Mouse (Mus musculus): ENCODE results near the gene Gkap1. TPM values are rescaled to one million over a fixed set of nuclear protein-coding genes. Genes with fewer than 3 reads are reported as not detected.

The Gkap1 gene
- total and polyA plus RNA-seq, 3 experiments = 12.1 to 53.5 (median 48.1) TPM

DNA sequence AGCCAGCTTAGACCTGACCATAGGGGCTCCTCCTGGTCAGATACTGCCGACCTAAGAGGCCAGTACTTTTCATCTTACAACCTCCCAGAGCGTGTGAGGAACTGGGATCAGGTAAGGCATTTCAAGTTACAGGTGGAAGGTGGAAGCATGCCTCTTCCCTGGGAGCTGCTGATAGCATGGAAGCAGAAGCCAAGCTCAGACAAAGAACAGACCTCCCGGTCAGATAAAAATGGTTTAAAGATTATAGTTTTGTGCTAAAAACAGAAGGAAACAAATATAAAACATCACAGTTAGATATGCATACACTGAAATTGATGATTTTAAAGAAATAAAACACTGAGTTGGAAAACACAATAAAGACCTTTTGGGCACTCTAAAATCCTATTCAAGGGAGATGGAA lies 8.6 kb downstream of the Gkap1 start:
- DNase-seq = no peak

DNA sequence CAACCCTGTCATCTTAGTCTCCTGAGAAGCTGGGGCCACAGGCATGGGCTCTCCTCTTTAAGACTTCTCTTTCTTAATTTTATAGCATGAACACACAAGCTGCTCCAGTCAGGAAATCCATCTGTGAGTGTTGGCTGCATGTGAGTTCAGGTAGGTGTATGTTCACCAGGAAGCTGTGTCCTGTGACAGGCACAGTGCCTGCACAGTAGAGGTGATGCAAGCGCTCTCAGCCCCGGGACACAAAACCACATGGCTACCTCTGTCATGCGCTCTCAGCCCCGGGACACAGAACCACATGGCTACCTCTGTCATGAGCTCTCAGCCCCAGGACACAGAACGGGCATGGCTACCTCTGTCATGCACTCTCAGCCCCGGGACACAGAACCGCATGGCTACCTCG lies 12.0 kb downstream of the Gkap1 start:
- DNase-seq = no peak

DNA sequence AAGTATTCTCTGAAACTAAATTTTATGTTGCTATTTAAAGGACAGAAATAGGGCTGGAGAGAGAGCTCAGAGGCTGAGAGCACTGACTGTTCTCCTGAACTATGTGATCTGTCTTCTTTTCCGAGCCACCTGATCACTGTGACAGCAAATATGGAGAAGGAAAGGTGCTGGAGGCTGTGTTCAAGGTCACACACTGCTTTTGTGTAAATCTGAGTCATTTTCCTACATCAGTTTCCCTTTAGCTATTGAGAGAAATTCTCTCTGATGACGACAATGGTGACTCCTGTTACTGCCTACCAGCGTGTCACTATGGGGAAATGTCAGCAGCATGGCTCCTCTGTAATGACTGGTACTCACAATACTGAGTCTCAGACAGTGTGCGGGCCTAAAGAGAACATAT lies 13.8 kb downstream of the Gkap1 start:
- DNase-seq = peak; percentile 7

DNA sequence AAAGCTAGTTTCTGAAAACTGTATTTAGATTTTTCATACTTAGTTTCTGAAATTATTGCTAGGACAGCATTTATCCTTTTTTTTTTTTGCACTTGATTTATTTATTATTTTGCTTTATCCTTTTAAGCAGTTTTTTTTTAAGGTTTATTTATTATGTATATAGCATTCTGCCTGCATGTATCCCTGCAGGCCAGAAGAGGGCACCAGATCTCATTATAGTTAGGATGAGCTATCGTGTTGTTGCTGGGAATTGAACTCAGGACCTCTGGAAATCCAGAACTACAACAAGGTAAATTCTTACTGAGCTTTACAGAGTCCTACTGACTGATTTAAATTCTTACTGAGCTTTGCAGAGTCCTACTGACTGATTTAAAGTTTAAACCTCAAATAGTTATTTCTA lies 22.2 kb downstream of the Gkap1 start:
- DNase-seq = no peak

DNA sequence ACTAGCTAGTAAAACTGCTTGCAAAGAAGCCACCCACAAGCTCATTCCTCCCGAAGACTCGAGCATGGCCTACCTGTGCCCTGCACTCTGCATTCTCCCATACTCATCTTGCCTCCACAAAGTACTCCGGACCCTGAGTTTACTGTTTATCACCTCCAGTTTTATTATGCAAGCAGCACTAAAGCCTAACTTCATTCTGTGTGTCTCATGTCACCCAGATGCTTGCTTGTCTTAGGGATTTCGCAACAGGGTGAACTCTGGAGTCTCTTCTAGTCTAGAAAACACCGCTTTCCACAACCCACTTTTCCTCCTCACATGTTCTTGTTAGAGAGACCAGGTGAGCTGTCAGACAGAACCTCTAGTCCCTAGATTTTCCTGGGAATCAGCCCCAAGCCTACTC lies 26.5 kb downstream of the Gkap1 start:
- no peak for DNase-seq

DNA sequence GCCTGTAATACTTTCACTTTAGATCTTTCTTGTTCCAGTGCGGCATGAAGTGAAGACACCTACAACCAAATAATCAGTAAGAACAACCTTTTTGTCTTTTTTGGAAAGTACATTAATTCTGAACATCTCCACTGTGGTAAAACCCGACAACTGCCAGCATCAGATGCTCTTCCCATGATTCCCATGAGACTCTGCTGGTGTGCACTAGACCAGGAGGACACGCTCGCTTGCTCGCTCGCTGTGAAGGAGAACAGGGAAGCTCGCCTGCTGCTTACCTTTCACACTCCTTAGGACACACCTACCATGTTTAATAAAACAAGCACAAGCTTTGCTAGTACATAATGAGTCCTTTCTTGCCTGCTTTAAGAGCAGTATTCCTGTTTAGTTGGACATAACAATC lies 39.0 kb downstream of the Gkap1 start:
- DNase-seq = no peak

DNA sequence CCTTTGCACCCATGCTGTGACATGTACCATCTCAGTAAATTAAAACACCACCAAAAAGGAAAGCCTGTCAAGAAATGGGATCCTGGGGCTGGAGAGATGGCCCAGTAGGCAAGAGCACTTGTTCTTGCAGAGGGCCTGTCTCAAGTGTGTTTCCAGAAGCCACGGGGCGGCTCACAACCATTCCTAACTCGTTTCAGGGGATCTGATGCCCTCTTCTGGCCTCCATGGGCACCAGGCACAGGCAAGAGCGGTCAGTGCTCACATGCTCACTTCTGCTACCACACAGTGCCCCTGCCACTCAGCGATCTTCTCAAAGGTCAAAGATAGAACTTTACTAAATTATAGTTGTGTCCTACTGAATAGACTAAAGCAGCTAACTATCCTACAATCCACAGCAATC lies 42.9 kb downstream of the Gkap1 start:
- DNase-seq = peak; percentile 57

DNA sequence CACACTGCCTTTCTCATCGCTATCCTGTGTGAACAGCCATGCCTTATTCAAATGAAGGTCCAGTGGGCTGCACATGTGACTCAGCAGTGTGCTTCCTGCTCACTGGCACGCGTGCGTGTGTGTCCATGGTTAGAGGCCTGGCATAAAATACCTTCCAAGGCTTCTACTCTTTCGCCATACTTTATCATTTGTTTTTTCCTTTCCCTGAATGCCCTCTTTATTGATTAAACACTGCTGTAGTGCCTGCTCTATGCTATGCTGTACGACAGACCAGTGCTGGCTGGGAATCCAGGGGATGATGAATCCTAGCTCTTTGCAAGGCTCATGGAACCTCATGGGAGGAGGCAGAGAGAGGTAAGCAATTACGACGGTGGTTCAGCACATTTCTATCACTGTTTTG lies 43.4 kb downstream of the Gkap1 start:
- DNase-seq = no peak

DNA sequence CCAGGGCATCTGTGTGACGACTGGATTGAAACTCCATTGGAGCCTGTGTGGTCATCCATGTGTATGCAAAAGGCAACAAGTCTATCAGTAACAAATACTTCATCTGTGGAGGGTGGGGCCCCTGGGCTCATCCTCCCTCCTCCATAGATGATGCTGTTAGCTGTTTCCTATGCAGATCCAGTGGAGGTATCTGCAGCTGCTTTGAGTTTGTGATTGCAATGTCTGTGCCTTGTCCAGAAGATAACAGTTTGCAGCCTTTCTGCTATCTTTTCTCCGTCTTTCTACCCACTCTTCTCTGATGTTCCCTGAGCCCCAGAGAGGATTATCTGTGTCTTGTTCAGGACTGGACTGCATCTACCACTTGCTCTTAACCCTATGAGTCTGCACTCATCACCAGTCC lies 46.9 kb downstream of the Gkap1 start:
- no peak for DNase-seq

DNA sequence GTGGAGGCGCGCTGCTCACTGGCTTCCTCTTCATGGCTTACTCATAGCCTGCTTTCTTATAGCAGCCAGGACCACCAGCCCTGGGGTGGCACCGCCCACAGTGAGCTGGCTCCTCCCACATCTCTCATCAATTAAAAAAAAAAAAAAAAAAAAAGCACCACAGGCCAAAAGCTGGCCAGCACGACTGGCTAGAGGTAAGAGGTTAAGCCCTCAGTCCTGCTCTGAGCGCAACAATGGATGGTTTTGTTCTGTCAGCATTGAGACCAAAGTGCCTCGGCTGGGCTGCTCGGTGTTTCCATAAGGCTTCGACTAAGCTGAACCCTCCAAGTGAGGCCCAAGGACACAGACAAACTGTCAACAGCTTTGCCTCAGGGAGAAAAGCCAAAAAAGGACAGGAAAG lies 49.8 kb downstream of the Gkap1 start:
- DNase-seq = peak; percentile 21

DNA sequence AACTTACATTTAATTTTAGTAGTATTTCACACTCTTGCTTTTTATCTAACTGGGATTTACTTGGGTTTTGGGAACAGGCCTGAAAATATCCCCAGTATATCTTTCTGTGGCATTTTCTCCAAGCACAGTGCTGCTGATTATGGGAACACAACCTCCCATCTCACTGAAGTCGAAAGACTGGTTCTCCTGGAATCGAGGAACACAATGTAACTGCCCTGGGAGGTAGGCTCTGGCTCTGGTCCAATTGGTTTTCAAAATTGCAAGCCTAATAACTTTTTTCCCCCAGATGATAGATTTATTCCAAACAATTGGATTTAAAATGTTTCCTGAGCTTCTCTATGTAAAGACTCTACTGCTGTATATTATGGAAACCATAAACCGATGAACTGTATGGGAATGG lies 55.3 kb downstream of the Gkap1 start:
- no peak for DNase-seq

DNA sequence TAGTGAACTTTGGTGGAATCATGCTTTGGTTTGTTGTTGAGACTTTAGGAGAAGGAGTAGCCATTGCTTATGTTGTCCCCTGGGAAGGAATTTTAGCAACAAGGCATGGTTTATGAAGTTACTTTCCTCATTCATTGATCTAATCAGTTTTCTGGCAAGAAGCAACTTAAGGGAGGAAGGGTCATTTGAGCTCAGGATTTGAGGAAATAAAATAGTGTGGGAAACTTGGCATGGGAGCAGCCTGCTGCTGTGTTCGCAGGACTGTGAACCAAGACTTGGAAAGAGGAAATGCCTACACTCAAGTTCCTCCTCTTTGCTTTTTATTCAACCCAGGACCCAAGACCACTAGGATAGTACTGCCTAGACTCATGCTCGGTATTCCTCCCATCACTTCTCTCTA lies 58.0 kb downstream of the Gkap1 start:
- DNase-seq = no peak

DNA sequence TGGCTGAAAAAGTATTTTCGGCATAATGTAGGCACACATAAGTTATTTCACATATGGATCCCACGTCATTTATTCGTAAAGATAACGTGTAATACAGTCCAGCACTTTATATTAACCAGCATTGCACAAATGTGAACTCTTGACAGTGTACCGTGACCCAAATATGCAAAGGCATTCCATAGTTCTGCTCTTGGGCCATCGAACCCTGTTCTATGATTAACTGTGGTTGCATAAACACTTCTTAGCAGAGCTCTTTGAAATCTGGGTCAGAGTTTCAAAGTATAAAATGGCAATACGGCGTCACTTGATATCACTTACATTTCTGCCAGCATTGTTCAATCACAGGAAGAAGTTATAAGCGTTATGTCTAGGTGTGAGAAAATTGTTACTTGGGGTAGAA lies 59.1 kb downstream of the Gkap1 start:
- no peak for DNase-seq

DNA sequence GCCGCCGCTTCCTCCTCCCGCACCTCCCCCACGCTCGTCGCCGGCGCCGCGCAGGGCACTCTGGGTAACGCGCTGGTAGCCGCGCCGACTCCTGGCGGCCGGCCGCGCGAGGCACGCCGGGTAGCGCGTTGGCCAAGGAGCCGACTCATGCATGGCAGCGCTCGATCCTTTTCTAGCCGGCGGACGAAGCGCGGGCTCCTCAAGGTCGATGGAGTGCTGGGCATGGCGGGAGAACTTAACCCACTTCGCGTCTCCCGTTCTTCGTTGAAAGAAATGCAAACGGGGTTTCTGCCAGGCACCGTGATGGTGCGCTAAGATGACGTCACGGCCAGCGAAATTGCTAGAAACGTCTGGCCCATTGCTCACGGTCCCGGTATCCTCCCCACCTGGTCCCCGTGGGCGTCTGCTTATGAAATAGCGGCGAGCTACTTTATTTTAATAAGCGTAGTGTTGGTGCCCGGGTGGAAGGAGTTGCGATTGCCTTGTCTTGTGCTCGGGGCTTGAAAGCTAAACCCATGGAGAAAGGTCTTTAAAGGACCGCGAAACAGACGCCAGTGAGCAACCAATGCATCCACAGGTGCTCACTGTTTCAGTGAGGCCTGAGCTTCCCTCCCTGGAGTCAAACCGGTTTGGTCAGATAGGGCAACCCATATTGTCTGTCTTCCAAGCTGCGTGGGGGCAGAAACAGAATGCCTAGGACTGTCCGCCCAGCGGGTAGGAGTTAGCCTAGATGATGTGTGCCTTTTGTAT lies 59.7 kb downstream of the Gkap1 start, which contains the start of gene Ubqln1:
Gene Ubqln1, minus strand, starts transcription at position 62 of the 750 bp plus-strand sequence.
- peak; percentile 94 for DNase-seq

DNA sequence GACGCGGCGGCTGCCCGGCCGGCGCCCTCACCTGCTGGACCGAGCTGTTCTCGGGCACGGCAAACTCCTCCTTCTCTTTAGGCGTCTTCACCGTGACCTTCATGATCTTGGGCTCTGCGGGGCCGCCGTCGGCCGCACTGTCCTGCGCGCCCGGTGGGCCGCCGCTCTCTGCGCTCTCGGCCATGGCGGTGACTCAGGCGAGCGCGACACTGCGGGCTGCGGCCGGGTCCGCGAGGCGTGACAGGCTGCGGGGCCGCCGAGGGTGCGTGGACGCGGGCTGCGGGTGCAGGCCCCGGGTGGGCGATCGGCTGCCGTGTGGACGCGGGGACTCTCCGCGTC lies 60.3 kb downstream of the Gkap1 start:
- no peak for DNase-seq

DNA sequence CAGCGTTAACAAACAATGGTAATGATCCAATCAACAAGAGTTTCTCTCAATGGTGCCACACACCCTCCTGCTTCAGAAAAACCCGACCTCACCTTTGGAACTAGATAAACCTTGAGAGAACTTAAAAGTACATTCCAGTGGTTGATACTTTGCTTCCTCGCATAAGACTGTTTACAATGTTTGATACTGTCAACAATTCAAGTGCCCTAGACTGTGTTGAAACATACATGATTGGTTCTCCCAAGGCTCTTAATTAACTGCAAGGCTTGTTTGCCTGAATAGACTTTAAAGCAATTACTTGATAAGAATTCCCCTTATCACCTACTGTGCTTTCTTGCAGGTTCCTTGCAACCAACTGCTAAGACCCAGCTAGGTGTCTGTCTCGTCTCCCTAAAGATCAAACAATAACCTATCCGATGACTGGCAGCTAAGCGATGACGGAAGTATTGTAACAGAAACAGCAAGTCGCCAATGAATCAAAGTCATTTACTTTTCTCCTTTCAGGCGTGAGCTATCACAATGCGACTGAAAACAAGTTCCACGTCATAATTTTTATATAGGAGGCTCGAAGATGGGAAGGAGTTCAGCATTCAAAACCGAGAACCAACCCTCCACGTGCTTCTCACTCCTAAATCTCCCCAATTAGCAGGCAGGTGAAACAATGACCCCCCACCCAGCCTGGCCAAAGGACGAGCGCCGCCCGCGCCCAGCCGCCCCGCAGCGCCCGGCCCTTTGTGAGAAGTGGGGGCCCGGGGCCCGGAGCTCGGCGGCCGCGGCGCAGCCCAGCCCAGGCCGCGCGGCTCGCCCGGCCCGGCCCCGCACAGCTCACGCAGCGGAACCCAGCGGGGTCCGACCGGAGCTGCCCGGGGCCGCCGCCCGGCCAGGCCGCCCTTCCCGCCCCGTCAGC lies 60.9 kb downstream of the Gkap1 start:
- DNase-seq = peak; percentile 48

DNA sequence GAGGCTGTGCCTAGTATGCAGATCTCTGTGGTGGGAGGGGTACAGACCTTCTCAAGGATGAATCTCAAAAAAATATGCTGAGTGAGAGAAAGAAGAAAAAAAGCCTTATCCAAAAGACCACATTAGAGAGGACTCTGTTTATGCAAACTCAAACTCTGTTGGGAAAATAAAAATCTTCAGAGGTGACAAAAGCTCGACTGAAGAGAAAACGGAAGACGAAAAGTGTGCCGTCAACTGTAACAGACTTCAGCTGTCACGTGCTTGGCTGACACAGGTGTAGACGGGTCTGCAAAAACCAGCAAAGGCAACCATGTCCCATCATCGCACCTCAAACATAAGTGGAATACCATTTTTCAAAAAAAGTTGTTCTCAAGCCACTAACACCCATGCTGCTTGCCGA lies 61.7 kb downstream of the Gkap1 start:
- DNase-seq = no peak

DNA sequence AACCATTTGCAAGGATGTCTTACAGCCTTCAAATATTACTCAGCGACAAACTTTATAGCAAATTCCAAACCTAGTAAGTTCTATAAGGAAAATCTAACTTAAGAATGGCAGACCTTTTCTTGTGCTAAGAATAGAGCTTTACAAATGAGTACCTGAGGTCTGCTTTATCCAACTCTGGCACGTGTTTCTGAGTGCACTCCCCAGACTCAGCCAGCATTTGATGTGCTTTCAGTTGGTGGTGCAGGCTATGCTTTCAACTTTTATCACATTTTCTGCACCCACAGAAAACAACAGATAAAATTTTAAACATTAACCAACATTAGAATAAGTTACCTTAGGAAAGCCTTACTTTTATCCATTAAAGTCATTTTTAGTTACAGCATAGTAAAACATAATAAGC lies 63.0 kb downstream of the Gkap1 start:
- no peak for DNase-seq

DNA sequence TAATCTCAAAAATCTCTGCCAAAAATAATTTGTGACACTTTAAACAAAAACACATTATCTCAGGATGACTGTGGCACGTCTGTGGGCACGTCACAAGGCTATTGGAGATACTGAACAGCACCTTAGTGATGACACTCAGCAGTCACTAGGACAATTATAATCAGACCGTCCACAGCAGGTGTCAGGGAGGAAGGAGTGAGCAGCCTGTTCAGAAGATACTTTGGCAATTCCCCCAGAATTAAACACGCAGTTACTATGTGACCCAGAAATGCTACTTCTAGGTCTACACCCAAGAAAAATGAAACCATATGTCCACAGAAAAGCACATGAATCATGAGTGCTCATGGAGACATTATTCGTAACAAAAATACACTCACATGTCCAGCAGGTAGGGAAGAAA lies 65.1 kb downstream of the Gkap1 start:
- no peak for DNase-seq

DNA sequence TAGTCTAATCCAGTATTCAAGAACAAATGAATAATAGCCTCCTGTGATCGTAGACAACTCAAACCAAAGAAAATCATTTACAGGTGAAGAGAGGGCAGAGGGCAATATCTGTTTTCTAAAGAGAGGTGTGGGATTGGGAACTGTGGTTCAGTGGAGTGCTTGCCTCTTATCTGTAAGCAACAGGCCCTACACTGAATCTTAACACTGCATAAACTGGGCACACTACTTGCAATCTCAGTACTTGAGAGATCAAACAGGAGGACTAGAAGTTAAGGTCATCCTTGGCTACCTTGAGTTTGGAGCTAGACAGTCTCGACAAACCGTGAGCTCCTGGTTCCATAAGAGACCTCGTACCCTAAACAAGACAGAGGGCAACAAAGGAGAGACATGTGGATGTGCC lies 69.4 kb downstream of the Gkap1 start:
- DNase-seq = no peak

DNA sequence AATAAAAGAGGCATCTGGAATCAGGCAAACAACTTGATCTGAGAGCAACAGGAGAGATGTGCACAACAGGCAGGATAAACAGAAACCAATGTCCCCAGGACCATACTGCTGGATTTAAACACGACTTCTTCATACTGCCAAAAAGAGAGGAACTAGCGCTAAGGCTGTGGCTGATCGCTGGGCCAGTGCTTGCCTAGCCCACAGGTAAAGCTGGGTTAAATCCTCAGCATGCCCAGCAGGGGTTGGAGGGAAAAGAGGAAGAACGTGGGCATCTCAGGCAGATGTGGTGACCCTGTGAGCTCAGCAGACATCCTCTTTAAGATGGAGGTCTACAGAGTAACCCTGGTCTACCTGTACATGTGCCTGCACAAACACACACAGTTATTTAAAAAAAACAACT lies 70.5 kb downstream of the Gkap1 start:
- DNase-seq = no peak

DNA sequence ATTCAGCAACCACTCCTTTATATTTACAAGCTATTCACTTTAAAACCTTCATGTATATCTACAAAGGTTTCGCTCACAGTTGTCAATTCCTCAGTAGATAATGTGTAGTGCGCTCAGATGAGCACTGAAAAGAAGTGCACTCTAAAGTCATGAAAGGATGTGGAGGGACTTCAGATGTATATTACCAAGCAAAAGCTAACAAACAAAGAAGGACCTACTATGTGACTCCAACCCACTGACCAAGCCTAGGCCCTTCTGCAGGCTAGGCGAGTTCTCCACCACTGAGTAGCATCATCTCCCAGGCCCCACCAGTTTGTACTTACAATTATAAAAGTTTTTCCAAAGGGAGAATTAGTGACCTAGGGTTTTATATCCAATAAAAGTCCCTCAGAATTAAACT lies 71.3 kb downstream of the Gkap1 start:
- no peak for DNase-seq

DNA sequence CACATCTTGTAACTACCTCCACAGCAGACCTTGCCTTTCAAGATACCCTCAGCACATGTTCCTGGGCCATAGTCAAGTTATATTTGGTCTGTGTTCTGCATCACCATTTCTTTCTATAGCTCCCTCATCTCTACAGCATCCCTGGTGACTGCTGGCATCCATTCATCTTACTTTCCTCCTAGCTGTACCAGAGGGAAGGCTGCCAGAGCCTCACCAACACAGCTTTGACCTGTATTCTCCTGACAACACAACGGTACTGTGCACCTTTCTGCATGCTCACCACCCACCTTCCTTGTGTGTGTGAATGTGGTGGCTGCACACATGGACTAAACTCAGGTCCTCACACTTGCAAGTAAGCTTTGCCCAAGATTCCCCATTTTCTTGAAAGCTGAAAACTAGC lies 72.6 kb downstream of the Gkap1 start:
- no peak for DNase-seq

DNA sequence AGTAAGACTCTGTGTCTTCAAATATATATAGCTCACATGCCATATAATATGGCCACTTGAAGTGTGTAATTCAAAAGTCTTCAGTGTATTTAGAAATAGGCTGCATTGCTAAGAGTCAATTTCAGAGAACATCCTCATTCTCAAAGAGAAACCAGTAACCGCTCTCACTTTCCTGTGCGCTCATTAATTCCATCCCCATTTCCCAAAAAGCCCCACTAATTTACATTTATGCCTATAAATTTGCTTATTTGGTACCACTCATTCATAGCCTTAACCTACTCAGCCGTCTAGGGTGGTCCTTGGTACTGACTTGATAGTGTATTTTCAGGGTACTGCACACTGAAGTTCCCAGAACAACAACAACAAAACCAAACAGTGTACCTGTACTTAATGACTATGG lies 73.6 kb downstream of the Gkap1 start:
- no peak for DNase-seq
